Mouse (Mus musculus) frontal cortex, adult (tissue): ENCODE data around the gene Atp6v1f.

Source experiments
- ATAC-seq: cut with Nextera tagmentation; 2 replicates; pipeline ENCODE4 v1.9.2; 2017; ENCODE audit warnings: mild to moderate bottlenecking, moderate library complexity, mixed read lengths; ENCODE audit not compliant: low TSS enrichment

The Atp6v1f gene

GRCm38 (mm10) chr6:29461502-29461901 is 6.0 kb upstream of the Atp6v1f start:
- ATAC-seq = no peak

- ATAC-seq = no peak
Measured at GRCm38 (mm10) chr6:29463388-29463787, 4.1 kb upstream of the Atp6v1f start.

GRCm38 (mm10) chr6:29468851-29469250 is 1.3 kb downstream of the Atp6v1f start:
- ATAC-seq = no peak

GRCm38 (mm10) chr6:29471137-29471536 is 3.6 kb downstream of the Atp6v1f start, which contains the start of gene Atp6v1fnb:
Gene Atp6v1fnb, plus strand, starts transcription at chr6:29471437.
- ATAC-seq = no peak

GRCm38 (mm10) chr6:29473941-29474691 is 6.6 kb downstream of the Atp6v1f start:
- peak; percentile 97 for ATAC-seq

- ATAC-seq = no peak
Measured at GRCm38 (mm10) chr6:29474736-29475135, 7.2 kb downstream of the Atp6v1f start.

- no peak for ATAC-seq
Measured at GRCm38 (mm10) chr6:29482691-29483090, 15.2 kb downstream of the Atp6v1f start.

GRCm38 (mm10) chr6:29484716-29485559 is 17.4 kb downstream of the Atp6v1f start:
- ATAC-seq = no peak

- ATAC-seq = no peak
Measured at GRCm38 (mm10) chr6:29485951-29486350, 18.4 kb downstream of the Atp6v1f start.

- ATAC-seq = no peak
Measured at GRCm38 (mm10) chr6:29494101-29494500, 26.6 kb downstream of the Atp6v1f start.

GRCm38 (mm10) chr6:29496270-29496669 is 28.8 kb downstream of the Atp6v1f start:
- ATAC-seq = no peak

- ATAC-seq = no peak
Measured at GRCm38 (mm10) chr6:29497791-29498190, 30.3 kb downstream of the Atp6v1f start.

- no peak for ATAC-seq
Measured at GRCm38 (mm10) chr6:29500177-29500576, 32.7 kb downstream of the Atp6v1f start.

- no peak for ATAC-seq
Measured at GRCm38 (mm10) chr6:29500810-29501209, 33.3 kb downstream of the Atp6v1f start.

GRCm38 (mm10) chr6:29501599-29501998 is 34.1 kb downstream of the Atp6v1f start:
- no peak for ATAC-seq

- no peak for ATAC-seq
Measured at GRCm38 (mm10) chr6:29505493-29505892, 38.0 kb downstream of the Atp6v1f start.

GRCm38 (mm10) chr6:29506834-29507233 is 39.3 kb downstream of the Atp6v1f start:
- ATAC-seq = no peak

- ATAC-seq = no peak
Measured at GRCm38 (mm10) chr6:29507447-29508309, 40.2 kb downstream of the Atp6v1f start, which contains the start of gene Kcp. Gene Kcp, minus strand, starts transcription at chr6:29507952.

- no peak for ATAC-seq
Measured at GRCm38 (mm10) chr6:29509086-29509485, 41.6 kb downstream of the Atp6v1f start.

- ATAC-seq = peak; percentile 66
Measured at GRCm38 (mm10) chr6:29513284-29513683, 45.8 kb downstream of the Atp6v1f start.

- ATAC-seq = peak; percentile 85
Measured at GRCm38 (mm10) chr6:29517139-29517538, 49.6 kb downstream of the Atp6v1f start.
